Mouse (Mus musculus) embryonic stem cell, embryonic (primary cell): ENCODE results near the gene Tex33.

Source experiments
- CTCF ChIA-PET, 4 experiments: fragments of 300-600 bp in 2 of 4; fragments of 350-600 bp in 2 of 4; sonication (Branson Sonifier 250); formaldehyde crosslinking; loops; one replicate each; lab custom pipeline; 2022; ENCODE audit warnings: inconsistent platforms in 2 of 4; lab: Charles Lee
- POLR2A ChIA-PET, 4 experiments: fragments of 300-600 bp in 2 of 4; fragments of 350-600 bp in 2 of 4; sonication (Branson Sonifier 250); formaldehyde crosslinking; loops; one replicate each; lab custom pipeline; 2022; ENCODE audit warnings: antibody characterized with exemption in 4 of 4, inconsistent platforms in 1 of 4; lab: Charles Lee

The Tex33 gene

GRCm38 (mm10) chr15:78428391-78429138 is 32.9 kb upstream of the Tex33 start, which contains the start of gene Kctd17:
TSS of gene Kctd17 (plus strand) at chr15:78428564.
- ChIA-PET CTCF (interaction anchor here (0.5 to 2.8 kb wide), 27 partner anchors 8 to 354 kb away, joined by 3 to 14 read pairs (median 4); partner anchors contain the start of genes Mpst (in 1 of the 4) and Tst (in 1 of the 4)), POLR2A (interaction anchor here (0.7 to 3.0 kb wide), 20 partner anchors 8 to 1016 kb away, joined by 3 to 26 read pairs (median 4); partner anchors contain the start of genes Mpst (in 3 of the 4), Tst (in 3 of the 4), Eif3d (in 1 of the 4) and Ift27 (in 1 of the 4))

- POLR2A ChIA-PET: interaction anchor here in 3 of 4 experiments (0.5 to 8.1 kb wide), 23 partner anchors 8 to 1510 kb away, joined by 3 to 128 read pairs (median 3); partner anchors contain the start of genes Mpst (in 3 of the 3), Tst (in 3 of the 3) and Ankrd54 (in 1 of the 3)
- CTCF ChIA-PET: interaction anchor here in 3 of 4 experiments (0.5 to 2.8 kb wide), 32 partner anchors 10 to 1088 kb away, joined by 3 to 22 read pairs (median 4); partner anchors contain the start of genes Mpst (in 2 of the 3) and Tst (in 1 of the 3)
Measured at GRCm38 (mm10) chr15:78425230-78425629, 29.5 kb upstream of the Tex33 start.

GRCm38 (mm10) chr15:78424507-78424906 is 28.8 kb upstream of the Tex33 start:
- CTCF ChIA-PET: interaction anchor here (0.6 to 2.8 kb wide), 33 partner anchors 11 to 193 kb away, joined by 3 to 22 read pairs (median 4); partner anchors contain the start of genes Mpst (in 2 of the 4) and Tst (in 1 of the 4)
- POLR2A ChIA-PET: interaction anchor here (0.5 to 8.1 kb wide), 27 partner anchors 8 to 638 kb away, joined by 3 to 128 read pairs (median 3); partner anchors contain the start of genes Mpst (in 3 of the 4), Tst (in 3 of the 4), Ankrd54 (in 1 of the 4) and Eif3d (in 1 of the 4)

- CTCF ChIA-PET: interaction anchor here (0.5 to 1.9 kb wide), 42 partner anchors 9 to 1354 kb away, joined by 3 to 15 read pairs (median 4); partner anchors contain the start of genes Mpst (in 2 of the 4), Tst (in 2 of the 4) and Txn2 (in 1 of the 4)
Measured at GRCm38 (mm10) chr15:78422046-78422956, 26.6 kb upstream of the Tex33 start.

GRCm38 (mm10) chr15:78420395-78420794 is 24.7 kb upstream of the Tex33 start:
- CTCF ChIA-PET: interaction anchor here in 3 of 4 experiments (0.5 to 0.8 kb wide), 5 partner anchors 14 to 412 kb away, joined by 3 to 5 read pairs (median 3); partner anchors contain the start of genes Mpst (in 1 of the 3) and Tst (in 1 of the 3)
- POLR2A ChIA-PET: interaction anchor here in 2 of 4 experiments (0.6 to 8.1 kb wide), 3 partner anchors 13 to 194 kb away, joined by 3 to 128 read pairs (median 26); partner anchors contain the start of genes Mpst (in 2 of the 2) and Tst (in 1 of the 2)

More at GRCm38 (mm10) chr15:78422046-78422956, 26.6 kb upstream of the Tex33 start:
- POLR2A ChIA-PET: interaction anchor here in 3 of 4 experiments (0.6 to 8.1 kb wide), 10 partner anchors 9 to 452 kb away, joined by 3 to 128 read pairs (median 5); partner anchors contain the start of genes Mpst (in 3 of the 3), Tst (in 2 of the 3) and Eif3d (in 1 of the 3)

- CTCF ChIA-PET: interaction anchor here in 1 of 4 experiments (0.7 kb wide), 1 partner anchor 25 kb away, joined by 4 read pairs; no protein-coding TSS in a partner anchor
- POLR2A ChIA-PET: interaction anchor here in 3 of 4 experiments (0.5 to 2.9 kb wide), 6 partner anchors 8 to 554 kb away, joined by 4 to 11 read pairs (median 6); partner anchors contain the start of genes Mpst (in 3 of the 3) and Tst (in 1 of the 3)
Measured at GRCm38 (mm10) chr15:78416937-78417336, 21.2 kb upstream of the Tex33 start.

- ChIA-PET POLR2A (interaction anchor here in 1 of 4 experiments (0.6 kb wide), 1 partner anchor 8 kb away, joined by 3 read pairs; the partner anchor contains the start of genes Mpst and Tst), CTCF (interaction anchor here in 1 of 4 experiments (0.9 kb wide), 1 partner anchor 9 kb away, joined by 5 read pairs; no protein-coding TSS in a partner anchor)
Measured at GRCm38 (mm10) chr15:78414157-78414556, 18.4 kb upstream of the Tex33 start.

- ChIA-PET POLR2A (interaction anchor here in 1 of 4 experiments (0.8 kb wide), 1 partner anchor 810 kb away, joined by 4 read pairs; no protein-coding TSS in a partner anchor), CTCF (interaction anchor here in 2 of 4 experiments (0.9 to 1.9 kb wide), 2 partner anchors 9 to 11 kb away, joined by 5 to 9 read pairs; no protein-coding TSS in a partner anchor)
Measured at GRCm38 (mm10) chr15:78413719-78414117, 18.0 kb upstream of the Tex33 start.

GRCm38 (mm10) chr15:78413083-78413718 is 17.5 kb upstream of the Tex33 start:
- ChIA-PET CTCF (interaction anchor here in 2 of 4 experiments (0.9 to 1.9 kb wide), 4 partner anchors 10 to 119 kb away, joined by 3 to 9 read pairs (median 4); no protein-coding TSS in a partner anchor), POLR2A (interaction anchor here in 1 of 4 experiments (0.8 to 1.1 kb wide), 2 partner anchors 11 to 811 kb away, joined by 4 read pairs; no protein-coding TSS in a partner anchor)

- CTCF ChIA-PET: interaction anchor here in 2 of 4 experiments (0.7 to 3.9 kb wide), 2 partner anchors 13 to 18 kb away, joined by 3 to 14 read pairs; partner anchors contain the start of gene Kctd17 (in 1 of the 2)
- POLR2A ChIA-PET: interaction anchor here in 2 of 4 experiments (0.9 to 3.7 kb wide), 9 partner anchors 9 to 31 kb away, joined by 3 to 26 read pairs (median 6); partner anchors contain the start of gene Kctd17 (in 1 of the 2)
Measured at GRCm38 (mm10) chr15:78409570-78410052, 13.9 kb upstream of the Tex33 start.

- ChIA-PET POLR2A (interaction anchor here (0.5 to 4.3 kb wide), 72 partner anchors 8 to 1106 kb away, joined by 3 to 128 read pairs (median 4); partner anchors contain the start of genes Kctd17 (in 3 of the 4), Cacng2 (in 2 of the 4), Eif3d (in 2 of the 4) and Tex33 (in 2 of the 4)), CTCF (interaction anchor here in 2 of 4 experiments (0.7 to 2.6 kb wide), 17 partner anchors 14 to 373 kb away, joined by 3 to 14 read pairs (median 5); partner anchors contain the start of gene Kctd17 (in 1 of the 2))
Measured at GRCm38 (mm10) chr15:78406293-78406934, 10.7 kb upstream of the Tex33 start, which contains the start of gene Mpst. TSS of gene Mpst (plus strand) at chr15:78406416.

- POLR2A ChIA-PET: interaction anchor here (0.6 to 4.3 kb wide), 65 partner anchors 9 to 1099 kb away, joined by 3 to 128 read pairs (median 4); partner anchors contain the start of genes Kctd17 (in 3 of the 4), Cacng2 (in 2 of the 4), Eif3d (in 2 of the 4) and Tex33 (in 2 of the 4)
Measured at GRCm38 (mm10) chr15:78405517-78406211, 10.0 kb upstream of the Tex33 start, which contains the start of gene Tst. TSS of gene Tst (minus strand) at chr15:78405907.

GRCm38 (mm10) chr15:78405098-78405497 is 9.4 kb upstream of the Tex33 start:
- POLR2A ChIA-PET: interaction anchor here in 3 of 4 experiments (0.8 to 4.3 kb wide), 9 partner anchors 9 to 639 kb away, joined by 3 to 128 read pairs (median 8); partner anchors contain the start of genes Kctd17 (in 1 of the 3) and Tex33 (in 1 of the 3)
- CTCF ChIA-PET: interaction anchor here in 1 of 4 experiments (1.1 to 2.6 kb wide), 3 partner anchors 17 to 43 kb away, joined by 3 to 14 read pairs (median 14); partner anchors contain the start of gene Kctd17

More at GRCm38 (mm10) chr15:78405517-78406211, 10.0 kb upstream of the Tex33 start, which contains the start of gene Tst:
- CTCF ChIA-PET: interaction anchor here in 2 of 4 experiments (0.9 to 2.6 kb wide), 16 partner anchors 15 to 373 kb away, joined by 3 to 14 read pairs (median 6); partner anchors contain the start of gene Kctd17 (in 1 of the 2)
